Mouse (Mus musculus): ENCODE data around the gene Cybrd1. TPM values are rescaled to one million over a fixed set of nuclear protein-coding genes. Genes with fewer than 3 reads are reported as not detected.

The Cybrd1 gene
- total and polyA plus RNA-seq, 2 experiments: under 0.01 to 0.05 TPM

- Histone ChIP-seq H3K4me3 (ENCODE audit: insufficient read depth, low read depth, low read length) (no peak overlapping the region), H3K9ac (ENCODE audit: low read depth, low read length) (no peak overlapping the region), H3K36me3 (ENCODE audit: control insufficient read depth, insufficient read depth, low read length) (no peaks in the 10 kb centered on the region), H3K27ac (replicated peaks; ENCODE audit: insufficient read depth, low read depth, low read length) (no peak overlapping the region), H3K27me3 (ENCODE audit: control insufficient read depth, insufficient read depth, low read length) (no peaks in the 10 kb centered on the region), H3K79me2 (ENCODE audit: control insufficient read depth, insufficient read depth, low read length) (no peaks in the 10 kb centered on the region), H3K4me1 (ENCODE audit: control insufficient read depth, insufficient read depth, low read length) (peaks cover 2% of the 10 kb centered on the region; the same call in 1 of the 2 replicates)
- TF ChIP-seq POLR2A (IDR thresholded peaks at IDR 0.05; ENCODE audit: extremely low read depth, insufficient read depth, low read length): no peak
- no peak for TF ChIP-seq CTCF (IDR thresholded peaks at IDR 0.05; ENCODE audit: low read depth, low read length)
- no peak for DNase-seq (ENCODE audit: extremely low read depth, low read depth, low spot score)
- 77% methylated on average over 7 of the region's 7 CpGs for WGBS
These were observed 24.7 kb downstream of the Cybrd1 start for GRCm38 (mm10) chr2:71142410-71142809.

DNA sequence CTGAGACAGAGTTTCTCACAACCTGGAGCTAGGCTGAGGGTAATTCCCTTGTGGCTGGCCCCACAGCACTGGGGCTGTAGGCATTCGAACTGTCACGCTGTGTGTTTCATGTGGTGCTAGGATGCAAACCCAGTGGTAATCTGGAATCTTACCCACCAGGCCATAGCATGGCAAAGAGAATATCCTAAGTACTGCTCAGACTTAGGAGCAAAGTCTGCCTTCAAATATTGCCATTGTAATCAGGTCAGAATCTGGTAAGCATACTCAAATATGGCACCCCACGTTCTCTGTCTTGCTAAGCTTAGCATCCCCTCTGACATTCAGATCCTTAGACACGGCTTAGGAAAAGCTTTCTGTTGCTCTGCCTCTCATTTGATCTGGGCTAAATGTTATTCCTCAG lies 28.1 kb downstream of the Cybrd1 start:
- no peaks in the 10 kb centered on the region for H3K36me3 ChIP-seq (ENCODE audit: control insufficient read depth, insufficient read depth, low read length)
- TF ChIP-seq POLR2A (IDR thresholded peaks at IDR 0.05; ENCODE audit: extremely low read depth, insufficient read depth, low read length): no peak
- no peak overlapping the region for H3K27ac ChIP-seq (replicated peaks; ENCODE audit: insufficient read depth, low read depth, low read length)
- H3K4me3 ChIP-seq (ENCODE audit: insufficient read depth, low read depth, low read length): no peak overlapping the region
- no peak for DNase-seq (ENCODE audit: extremely low read depth, low read depth, low spot score)
- peaks cover 2% of the 10 kb centered on the region; the same call in 1 of the 2 replicates for H3K4me1 ChIP-seq (ENCODE audit: control insufficient read depth, insufficient read depth, low read length)
- no peaks in the 10 kb centered on the region for H3K27me3 ChIP-seq (ENCODE audit: control insufficient read depth, insufficient read depth, low read length)
- WGBS: 53% methylated on average over 4 of the region's 4 CpGs
- H3K79me2 ChIP-seq (ENCODE audit: control insufficient read depth, insufficient read depth, low read length): no peaks in the 10 kb centered on the region
- no peak overlapping the region for H3K9ac ChIP-seq (ENCODE audit: low read depth, low read length)

DNA sequence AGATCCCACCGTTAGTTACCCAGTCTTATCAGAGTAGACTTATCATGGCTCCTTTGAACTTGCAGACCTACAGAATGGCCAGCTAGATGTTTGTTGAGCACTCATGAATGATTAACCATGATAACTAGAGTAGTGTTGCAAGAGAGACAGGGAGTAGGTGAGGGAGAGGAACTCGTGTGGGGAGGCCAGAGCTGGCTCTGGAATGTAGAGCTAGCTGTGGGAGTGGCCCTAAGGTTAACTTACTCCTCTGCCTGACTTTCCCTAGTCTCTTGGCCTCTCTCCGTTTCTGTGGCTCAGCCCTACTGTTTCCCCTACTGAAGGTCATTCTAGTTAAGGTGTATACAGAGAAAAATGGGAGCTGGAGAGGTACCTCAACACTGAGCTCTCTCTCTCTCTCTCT lies 28.5 kb downstream of the Cybrd1 start:
- H3K4me3 ChIP-seq (ENCODE audit: insufficient read depth, low read depth, low read length): no peak overlapping the region
- 13% methylated on average over 3 of the region's 3 CpGs for WGBS
- DNase-seq (ENCODE audit: extremely low read depth, low read depth, low spot score): peak; percentile 93
- no peak overlapping the region for H3K27ac ChIP-seq (replicated peaks; ENCODE audit: insufficient read depth, low read depth, low read length)
- no peak overlapping the region for H3K9ac ChIP-seq (ENCODE audit: low read depth, low read length)
- no peaks in the 10 kb centered on the region for H3K27me3 ChIP-seq (ENCODE audit: control insufficient read depth, insufficient read depth, low read length)
- no peaks in the 10 kb centered on the region for H3K36me3 ChIP-seq (ENCODE audit: control insufficient read depth, insufficient read depth, low read length)
- no peaks in the 10 kb centered on the region for H3K79me2 ChIP-seq (ENCODE audit: control insufficient read depth, insufficient read depth, low read length)
- no peak for TF ChIP-seq CTCF (IDR thresholded peaks at IDR 0.05; ENCODE audit: low read depth, low read length)
- TF ChIP-seq POLR2A (IDR thresholded peaks at IDR 0.05; ENCODE audit: extremely low read depth, insufficient read depth, low read length): no peak
- H3K4me1 ChIP-seq (ENCODE audit: control insufficient read depth, insufficient read depth, low read length): peaks cover 2% of the 10 kb centered on the region; the same call in 1 of the 2 replicates

GRCm38 (mm10) chr2:71147816-71148215 lies 30.1 kb downstream of the Cybrd1 start:
- no peak overlapping the region for H3K27ac ChIP-seq (replicated peaks; ENCODE audit: insufficient read depth, low read depth, low read length)
- H3K79me2 ChIP-seq (ENCODE audit: control insufficient read depth, insufficient read depth, low read length): no peaks in the 10 kb centered on the region
- TF ChIP-seq POLR2A (IDR thresholded peaks at IDR 0.05; ENCODE audit: extremely low read depth, insufficient read depth, low read length) (no peak), CTCF (IDR thresholded peaks at IDR 0.05; ENCODE audit: low read depth, low read length) (no peak)
- WGBS: 19% methylated on average over 6 of the region's 6 CpGs
- no peaks in the 10 kb centered on the region for H3K27me3 ChIP-seq (ENCODE audit: control insufficient read depth, insufficient read depth, low read length)
- H3K4me3 ChIP-seq (ENCODE audit: insufficient read depth, low read depth, low read length): no peak overlapping the region
- H3K4me1 ChIP-seq (ENCODE audit: control insufficient read depth, insufficient read depth, low read length): peaks cover 2% of the 10 kb centered on the region; the same call in 1 of the 2 replicates
- H3K9ac ChIP-seq (ENCODE audit: low read depth, low read length): no peak overlapping the region
- H3K36me3 ChIP-seq (ENCODE audit: control insufficient read depth, insufficient read depth, low read length): no peaks in the 10 kb centered on the region
- peak; percentile 17 for DNase-seq (ENCODE audit: extremely low read depth, low read depth, low spot score)

- no peaks in the 10 kb centered on the region for H3K36me3 ChIP-seq (ENCODE audit: control insufficient read depth, insufficient read depth, low read length)
- no peak overlapping the region for H3K27ac ChIP-seq (replicated peaks; ENCODE audit: insufficient read depth, low read depth, low read length)
- DNase-seq (ENCODE audit: extremely low read depth, low read depth, low spot score): no peak
- TF ChIP-seq CTCF (IDR thresholded peaks at IDR 0.05; ENCODE audit: low read depth, low read length) (no peak), POLR2A (IDR thresholded peaks at IDR 0.05; ENCODE audit: extremely low read depth, insufficient read depth, low read length) (no peak)
- no peaks in the 10 kb centered on the region; the same call in 1 of the 2 replicates for H3K4me1 ChIP-seq (ENCODE audit: control insufficient read depth, insufficient read depth, low read length)
- 95% methylated on average over 4 of the region's 4 CpGs for WGBS
- no peaks in the 10 kb centered on the region for H3K27me3 ChIP-seq (ENCODE audit: control insufficient read depth, insufficient read depth, low read length)
- H3K9ac ChIP-seq (ENCODE audit: low read depth, low read length): no peak overlapping the region
- no peak overlapping the region for H3K4me3 ChIP-seq (ENCODE audit: insufficient read depth, low read depth, low read length)
- no peaks in the 10 kb centered on the region for H3K79me2 ChIP-seq (ENCODE audit: control insufficient read depth, insufficient read depth, low read length)
These were observed 34.4 kb downstream of the Cybrd1 start for GRCm38 (mm10) chr2:71152170-71152569.

DNA sequence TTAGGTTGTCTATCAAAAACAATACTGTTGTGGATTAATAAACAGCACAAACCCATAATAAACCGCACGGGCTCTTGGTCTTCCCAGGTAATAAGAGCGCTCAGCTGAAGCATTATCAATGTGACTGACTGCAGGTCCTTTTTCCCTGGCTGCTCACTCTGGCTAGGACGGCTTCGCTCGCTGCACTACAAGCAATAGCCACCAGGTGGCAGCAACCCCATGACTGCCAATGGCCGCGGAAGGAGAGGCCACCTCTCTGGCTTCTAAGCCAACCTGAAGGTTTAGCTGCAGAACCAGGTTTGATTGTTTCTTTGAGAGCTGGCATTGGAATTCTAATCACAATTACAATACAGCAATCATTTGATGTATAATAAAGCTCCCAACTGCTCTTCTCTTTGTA lies 37.8 kb downstream of the Cybrd1 start:
- WGBS: 4% methylated on average over 8 of the region's 8 CpGs
- Histone ChIP-seq H3K27ac (replicated peaks; ENCODE audit: insufficient read depth, low read depth, low read length) (no peak overlapping the region), H3K36me3 (ENCODE audit: control insufficient read depth, insufficient read depth, low read length) (no peaks in the 10 kb centered on the region), H3K27me3 (ENCODE audit: control insufficient read depth, insufficient read depth, low read length) (no peaks in the 10 kb centered on the region), H3K9ac (ENCODE audit: low read depth, low read length) (no peak overlapping the region), H3K4me1 (ENCODE audit: control insufficient read depth, insufficient read depth, low read length) (no peaks in the 10 kb centered on the region), H3K79me2 (ENCODE audit: control insufficient read depth, insufficient read depth, low read length) (no peaks in the 10 kb centered on the region), H3K4me3 (ENCODE audit: insufficient read depth, low read depth, low read length) (no peak overlapping the region)
- TF ChIP-seq CTCF (IDR thresholded peaks at IDR 0.05; ENCODE audit: low read depth, low read length) (peak; percentile 99), POLR2A (IDR thresholded peaks at IDR 0.05; ENCODE audit: extremely low read depth, insufficient read depth, low read length) (no peak)
- peak; percentile 46 for DNase-seq (ENCODE audit: extremely low read depth, low read depth, low spot score)

Data from liver, adult 2 months (tissue).